Mouse (Mus musculus): ENCODE results near the gene Yod1.

The Yod1 gene

GRCm38 (mm10) chr1:130769925-130770324 is 52.8 kb downstream of the Yod1 start:
- in situ Hi-C loops (cut with MboI): no loop called here

- in situ Hi-C loops (cut with MboI): no loop called here
Observed at GRCm38 (mm10) chr1:130770487-130770886, 53.4 kb downstream of the Yod1 start.

GRCm38 (mm10) chr1:130770981-130771494 is 53.9 kb downstream of the Yod1 start:
- in situ Hi-C loops (cut with MboI): no loop called here
